Mouse (Mus musculus) liver, embryonic 14 days (tissue): ENCODE results near the gene Slc16a6. TPM values are rescaled to one million over a fixed set of nuclear protein-coding genes. Genes with fewer than 3 reads are reported as not detected.

ENCODE experiments used
- polyA plus RNA-seq: library from polyadenylated mRNA; depleted of rRNA; stranded (reverse); fragments of >200 nt; gene quantifications from 2 replicates; pipeline ENCODE4 v1.2.3, GENCODE M21; 2012; rRNA removed

The Slc16a6 gene
- 5.3 and 9.4 TPM in 2 replicates for polyA plus RNA-seq

DNA sequence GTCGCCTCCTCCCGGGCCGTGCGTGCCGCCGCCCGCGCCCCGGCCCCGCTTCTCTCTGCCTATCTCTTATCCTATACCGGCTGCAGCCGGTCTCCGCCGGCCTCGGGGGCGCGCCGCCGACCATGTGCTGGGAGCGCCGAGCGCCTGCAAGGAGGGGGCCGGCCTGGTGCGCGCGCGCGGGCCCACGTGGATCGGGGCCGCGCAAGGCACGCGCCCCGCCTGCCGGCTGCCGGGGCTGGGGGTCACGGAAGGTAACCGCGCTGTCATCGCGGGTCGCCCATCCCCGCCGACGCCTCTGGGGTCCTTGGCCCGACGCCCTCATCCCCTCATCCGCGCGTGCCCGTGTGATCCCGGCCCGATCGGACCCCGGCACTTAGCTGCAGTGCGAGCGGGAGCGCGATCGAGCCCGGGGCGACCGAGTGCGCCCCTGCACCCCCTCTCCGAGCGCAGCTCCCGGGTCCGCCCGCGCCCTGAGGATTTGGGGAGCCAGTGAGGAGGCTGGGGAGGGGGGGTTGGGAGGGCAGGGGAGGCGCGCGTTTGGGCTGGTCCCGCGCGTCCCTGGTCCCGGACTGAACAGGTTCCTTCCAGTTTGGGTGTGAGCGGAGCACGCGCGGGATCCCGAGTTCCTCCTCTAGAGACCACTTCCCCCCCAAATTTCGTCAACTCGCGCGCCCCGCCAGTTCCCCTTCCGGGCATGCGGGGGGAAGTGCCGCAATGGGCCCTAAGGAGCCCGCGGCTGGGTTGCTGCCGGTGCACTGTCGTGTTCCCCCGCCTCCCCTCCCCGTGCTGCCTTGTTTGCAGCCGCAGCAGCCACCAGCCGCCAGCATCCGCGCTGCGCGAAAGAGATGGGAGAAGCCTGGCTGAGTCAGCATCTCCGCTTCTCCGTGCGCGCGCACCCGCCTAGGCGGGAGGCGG lies at the start of gene Slc16a6, which contains the start of gene Arsg:
Gene Slc16a6, minus strand, starts transcription at position 428 of the 915 bp plus-strand sequence.
Gene Arsg, plus strand, starts transcription at position 204 of the 915 bp plus-strand sequence.

DNA sequence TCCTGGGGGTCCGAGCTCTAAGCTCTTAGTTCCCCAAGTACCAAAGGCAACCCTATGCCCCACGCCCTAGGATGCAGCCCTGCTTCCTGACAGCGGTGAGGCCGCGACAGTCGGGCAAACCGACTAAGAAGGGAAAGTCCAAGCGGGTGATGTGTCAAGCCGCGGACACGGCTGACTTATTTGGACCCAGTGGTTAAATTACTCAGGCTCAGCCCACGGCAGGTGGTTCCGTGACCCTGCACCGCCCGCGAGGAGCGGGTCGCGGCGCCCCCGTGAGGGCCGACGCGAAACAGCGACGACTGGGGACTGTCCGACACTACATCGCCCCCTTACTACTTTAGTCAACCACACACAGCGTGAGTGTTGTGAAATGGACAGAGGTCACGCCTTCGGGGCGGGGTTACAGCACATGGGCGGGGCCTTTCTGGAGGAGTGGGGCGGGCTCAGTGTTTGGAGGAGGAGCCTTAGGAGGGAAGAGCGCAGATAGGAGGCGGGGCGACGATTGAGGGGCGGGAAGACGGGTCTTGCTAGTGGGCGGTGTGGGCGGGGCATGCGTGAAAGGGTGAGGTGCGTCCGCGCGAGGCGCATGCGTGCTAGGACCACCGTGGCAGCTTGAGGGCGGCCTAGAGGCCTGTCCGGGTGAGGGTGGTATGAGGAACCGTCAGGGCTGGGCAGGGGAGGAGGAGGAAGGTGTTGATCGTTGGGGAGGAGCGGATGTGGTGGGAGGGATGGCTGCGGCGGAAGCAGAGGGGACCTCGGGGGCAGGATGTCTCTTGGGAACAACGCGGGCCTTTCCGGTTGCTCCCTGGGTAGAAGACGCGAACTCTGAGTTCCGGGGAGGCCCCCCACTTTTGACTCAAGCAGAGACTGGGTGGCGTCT lies 47.8 kb downstream of the Slc16a6 start, which contains the start of gene Amz2:
Gene Amz2, plus strand, starts transcription at position 555 of the 880 bp plus-strand sequence.

DNA sequence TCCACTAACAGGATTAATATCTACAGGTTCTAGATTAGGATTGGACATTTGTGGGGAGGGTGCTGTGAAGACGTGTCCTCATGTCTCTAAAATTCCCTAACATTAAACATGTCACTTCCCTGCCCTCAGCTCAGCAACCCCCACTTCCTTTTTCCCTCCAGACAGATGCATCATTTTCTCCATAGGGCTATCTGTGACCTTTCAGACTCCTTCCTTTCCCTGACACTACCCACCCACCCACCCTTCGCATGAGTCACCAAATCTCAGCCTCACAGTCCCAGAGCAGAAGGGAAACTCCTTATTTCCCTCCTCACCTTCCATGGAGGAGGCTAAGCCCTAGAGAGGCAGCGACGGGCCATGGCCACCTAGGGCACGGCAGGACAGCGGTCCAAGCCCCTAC lies 59.8 kb downstream of the Slc16a6 start, which contains the start of gene 9930022D16Rik:
Gene 9930022D16Rik, plus strand, starts transcription at position 301 of the 400 bp plus-strand sequence.

Other genes with a start within 250 kb of the Slc16a6 start
- 0.06 and 0.08 TPM in 2 replicates for gene Rgs9, start 175.5 kb downstream of the Slc16a6 start, polyA plus RNA-seq
- 9.0 and 10.1 TPM in 2 replicates for gene Gna13, start 110.8 kb downstream of the Slc16a6 start, polyA plus RNA-seq
- not detected in 2 replicates for gene 9930022D16Rik, start 59.7 kb downstream of the Slc16a6 start, polyA plus RNA-seq
- gene Amz2, start 47.7 kb downstream of the Slc16a6 start, polyA plus RNA-seq = 13.3 and 13.7 TPM in 2 replicates
- gene Arsg, start 224 bp downstream of the Slc16a6 start, polyA plus RNA-seq = 2.1 and 2.7 TPM in 2 replicates
- gene Wipi1, start 138.4 kb upstream of the Slc16a6 start, polyA plus RNA-seq = 12.8 TPM in 2 replicates
- 43.5 and 48.6 TPM in 2 replicates for gene Prkar1a, start 175.8 kb upstream of the Slc16a6 start, polyA plus RNA-seq
- gene Fam20a, start 248.7 kb upstream of the Slc16a6 start, polyA plus RNA-seq = 2.0 and 2.8 TPM in 2 replicates